Mouse (Mus musculus) adrenal gland, postnatal 4 days (tissue): ENCODE measurements at regions not wholly inside any gene's neighbourhood (a gene's known extent, or its start where the extent isn't known, plus 50 kb on each side); places are given as distances from the start of the nearest gene placed in this dataset.
A peak's percentile ranks its signal among the peaks of the same experiment; 100 is the strongest.

ENCODE experiments used
- DNase-seq, 2 experiments: peaks; one replicate each; pipeline ENCODE4 v3.0.0; 2021 to 2022; ENCODE audit warnings: low spot score in 2 of 2, mixed read lengths in 2 of 2

GRCm38 (mm10) chr1:80131354-80131753, 86.9 kb downstream of the Fam124b start:
- DNase-seq, result no peak

- DNase-seq, result no peak
These were observed 94.3 kb downstream of the Fam124b start for GRCm38 (mm10) chr1:80123966-80124365.

- no peak for DNase-seq
These were observed 102.4 kb downstream of the Fam124b start for GRCm38 (mm10) chr1:80115913-80116312.

GRCm38 (mm10) chr1:80107747-80108476, 110.4 kb downstream of the Fam124b start:
- DNase-seq, result no peak

GRCm38 (mm10) chr1:80106269-80106668, 112.0 kb downstream of the Fam124b start:
- DNase-seq, result no peak

- DNase-seq, result no peak
These were observed 120.0 kb downstream of the Fam124b start for GRCm38 (mm10) chr1:80098266-80098665.

- DNase-seq, result no peak
These were observed 126.5 kb downstream of the Fam124b start for GRCm38 (mm10) chr1:80091800-80092199.

GRCm38 (mm10) chr1:80091350-80091749, 126.9 kb downstream of the Fam124b start:
- DNase-seq, result no peak

GRCm38 (mm10) chr1:80088651-80089050, 129.6 kb downstream of the Fam124b start:
- DNase-seq, result no peak

- DNase-seq, result no peak
These were observed 141.9 kb downstream of the Fam124b start for GRCm38 (mm10) chr1:80076357-80076756.

GRCm38 (mm10) chr1:80074376-80074775, 143.9 kb downstream of the Fam124b start:
- DNase-seq, result no peak

- no peak for DNase-seq
These were observed 144.3 kb downstream of the Fam124b start for GRCm38 (mm10) chr1:80073950-80074349.

GRCm38 (mm10) chr1:80069141-80069540, 149.1 kb downstream of the Fam124b start:
- no peak for DNase-seq

GRCm38 (mm10) chr1:80062121-80062520, 156.2 kb downstream of the Fam124b start:
- DNase-seq, result no peak

- no peak for DNase-seq
These were observed 156.6 kb downstream of the Fam124b start for GRCm38 (mm10) chr1:80061632-80062031.

- DNase-seq, result no peak
These were observed 173.1 kb downstream of the Fam124b start for GRCm38 (mm10) chr1:80045141-80045540.

- no peak for DNase-seq
These were observed 177.9 kb downstream of the Fam124b start for GRCm38 (mm10) chr1:80040409-80040808.

GRCm38 (mm10) chr1:80039891-80040290, 178.4 kb downstream of the Fam124b start:
- DNase-seq, result no peak

GRCm38 (mm10) chr1:80039161-80039560, 178.2 kb upstream of the Serpine2 start:
- DNase-seq, result no peak

GRCm38 (mm10) chr1:80038059-80038458, 177.1 kb upstream of the Serpine2 start:
- DNase-seq, result no peak

GRCm38 (mm10) chr1:80036436-80036835, 175.5 kb upstream of the Serpine2 start:
- peak in 1 of 2 experiments; percentile 10 for DNase-seq

- no peak for DNase-seq
These were observed 172.5 kb upstream of the Serpine2 start for GRCm38 (mm10) chr1:80033522-80033921.

GRCm38 (mm10) chr1:80033121-80033520, 172.1 kb upstream of the Serpine2 start:
- no peak for DNase-seq
